Mouse (Mus musculus) effector memory CD4-positive, alpha-beta T cell, adult 7 months (primary cell): Measurements from ENCODE around the gene Clasp1. TPM values are rescaled to one million over a fixed set of nuclear protein-coding genes. Genes with fewer than 3 reads are reported as not detected.

Experiments
- polyA plus RNA-seq: library from polyadenylated mRNA; unstranded; fragments of 100-300 nt; shearing (Covaris generic); gene quantifications from one replicate; pipeline ENCODE4 v1.2.1, GENCODE M21; 2017

Clasp1 gene
- 30.8 TPM for polyA plus RNA-seq

DNA sequence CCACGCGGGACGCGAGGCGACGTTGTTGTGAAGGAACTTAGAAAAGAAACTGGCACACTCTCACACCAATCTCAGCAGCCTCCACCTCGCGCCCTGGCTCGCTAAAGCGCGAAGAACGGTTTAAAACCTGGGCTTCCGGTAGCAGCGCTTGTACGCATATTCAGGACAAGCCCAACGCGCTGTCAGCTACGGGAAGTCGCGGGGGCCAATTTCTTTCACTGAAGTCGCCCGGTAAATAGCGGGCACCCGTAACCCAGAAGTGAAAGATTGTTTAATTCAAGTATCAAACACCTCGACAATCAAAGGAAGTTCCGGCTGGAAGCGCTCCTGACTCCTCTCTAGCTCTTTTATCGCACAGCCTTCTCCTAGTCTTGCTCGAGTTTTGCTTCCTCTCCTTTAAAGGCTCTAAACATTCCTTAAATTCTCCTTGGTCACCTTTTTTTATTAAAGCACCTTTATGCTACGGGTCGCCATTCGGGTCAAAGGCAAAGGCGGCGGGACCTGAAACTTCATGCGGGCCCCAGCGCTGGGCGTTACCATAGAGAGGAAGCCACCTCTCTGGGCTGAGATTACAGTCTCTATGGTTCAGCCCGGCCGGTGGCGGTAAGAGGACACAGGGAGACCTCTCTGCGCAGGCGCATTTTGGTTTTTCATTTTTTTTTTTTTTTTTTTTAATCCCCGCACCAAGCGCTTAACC, at the start of gene Clasp1:
Clasp1 (plus strand) TSS at position 302 of the 697 bp plus-strand sequence.

GRCm38 (mm10) chr1:118627781-118628464, 239.1 kb downstream of the Clasp1 start, which contains the start of gene Tfcp2l1:
Gene Tfcp2l1, plus strand, starts transcription at chr1:118627945.

Other genes with a start within 250 kb of the Clasp1 start
- gene Gm29106, start 212.5 kb upstream of the Clasp1 start, polyA plus RNA-seq: not detected
- 138 TPM for gene Tsn, start 77.3 kb upstream of the Clasp1 start, polyA plus RNA-seq
- 35.3 TPM for gene Nifk, start 67.2 kb upstream of the Clasp1 start, polyA plus RNA-seq
- gene Tfcp2l1, start 238.9 kb downstream of the Clasp1 start, polyA plus RNA-seq: 0.21 TPM